Mouse (Mus musculus) bone marrow macrophage, adult 2 months (primary cell): ENCODE measurements at regions not wholly inside any gene's neighbourhood (a gene's known extent, or its start where the extent isn't known, plus 50 kb on each side); places are given as distances from the start of the nearest gene placed in this dataset.

Experiments
- H3K27ac ChIP-seq: 2 replicates; pipeline ENCODE4 v1.5.1; 2012; ENCODE audit warnings: low read depth, low read length; ENCODE audit not compliant: insufficient read depth
- H3K4me1 ChIP-seq: 2 replicates; pipeline ENCODE4 v1.6.1; 2012; ENCODE audit warnings: low read length; ENCODE audit not compliant: control insufficient read depth, insufficient read depth
- H3K4me3 ChIP-seq: 2 replicates; pipeline ENCODE4 v1.5.1; 2012; ENCODE audit warnings: mild to moderate bottlenecking, low read length, moderate library complexity; ENCODE audit not compliant: insufficient read depth
- CTCF ChIP-seq: IDR thresholded peaks from 2 replicates; pipeline ENCODE4 v1.5.1; 2012; ENCODE audit warnings: low read depth, mild to moderate bottlenecking, low read length, moderate library complexity
- POLR2A ChIP-seq: IDR thresholded peaks from 2 replicates; pipeline ENCODE4 v1.6.1; 2012; ENCODE audit warnings: mild to moderate bottlenecking, low read depth, low read length, borderline replicate concordance

GRCm38 (mm10) chr11:25437206-25437605 is 773.4 kb downstream of the 5730522E02Rik start:
- TF ChIP-seq POLR2A: no peak
- TF ChIP-seq CTCF: no peak

GRCm38 (mm10) chr11:25435645-25436044 is 774.9 kb downstream of the 5730522E02Rik start:
- no peaks in the 10 kb centered on the region for H3K4me1 ChIP-seq
- H3K27ac ChIP-seq: no peak overlapping the region
- no peak overlapping the region for H3K4me3 ChIP-seq
- TF ChIP-seq CTCF: no peak

More at GRCm38 (mm10) chr11:25437206-25437605, 773.4 kb downstream of the 5730522E02Rik start:
- Histone ChIP-seq H3K4me3 (no peak overlapping the region), H3K27ac (no peak overlapping the region), H3K4me1 (no peaks in the 10 kb centered on the region)

GRCm38 (mm10) chr11:25423186-25423585 is 787.4 kb downstream of the 5730522E02Rik start:
- Histone ChIP-seq H3K27ac (no peak overlapping the region), H3K4me1 (no peaks in the 10 kb centered on the region), H3K4me3 (no peak overlapping the region)
- TF ChIP-seq POLR2A (no peak), CTCF (no peak)

GRCm38 (mm10) chr11:25421486-25421885 is 789.1 kb downstream of the 5730522E02Rik start:
- H3K4me1 ChIP-seq: no peaks in the 10 kb centered on the region
- H3K27ac ChIP-seq: no peak overlapping the region
- no peak for TF ChIP-seq POLR2A
- TF ChIP-seq CTCF: no peak

GRCm38 (mm10) chr11:25410403-25411090 is 800.0 kb downstream of the 5730522E02Rik start:
- Histone ChIP-seq H3K4me1 (no peaks in the 10 kb centered on the region), H3K4me3 (no peak overlapping the region), H3K27ac (no peak overlapping the region)
- no peak for TF ChIP-seq CTCF
- no peak for TF ChIP-seq POLR2A

More at GRCm38 (mm10) chr11:25421486-25421885, 789.1 kb downstream of the 5730522E02Rik start:
- H3K4me3 ChIP-seq: no peak overlapping the region

GRCm38 (mm10) chr11:25391649-25392048 is 818.9 kb downstream of the 5730522E02Rik start:
- no peaks in the 10 kb centered on the region for H3K4me1 ChIP-seq
- H3K4me3 ChIP-seq: no peak overlapping the region
- no peak overlapping the region for H3K27ac ChIP-seq
- TF ChIP-seq CTCF: no peak
- no peak for TF ChIP-seq POLR2A

- Histone ChIP-seq H3K4me3 (no peak overlapping the region), H3K27ac (no peak overlapping the region), H3K4me1 (no peaks in the 10 kb centered on the region)
- no peak for TF ChIP-seq POLR2A
- TF ChIP-seq CTCF: no peak
Observed at GRCm38 (mm10) chr11:25367111-25367510, 843.5 kb downstream of the 5730522E02Rik start.

GRCm38 (mm10) chr11:25365433-25365832 is 845.1 kb downstream of the 5730522E02Rik start:
- Histone ChIP-seq H3K27ac (no peak overlapping the region), H3K4me3 (no peak overlapping the region), H3K4me1 (no peaks in the 10 kb centered on the region)
- TF ChIP-seq CTCF (no peak), POLR2A (no peak)

- TF ChIP-seq CTCF: no peak
- TF ChIP-seq POLR2A: no peak
- Histone ChIP-seq H3K4me1 (no peaks in the 10 kb centered on the region), H3K27ac (no peak overlapping the region), H3K4me3 (no peak overlapping the region)
Observed at GRCm38 (mm10) chr11:25359723-25360122, 850.8 kb downstream of the 5730522E02Rik start.

GRCm38 (mm10) chr11:25357717-25358411 is 852.7 kb downstream of the 5730522E02Rik start:
- Histone ChIP-seq H3K4me3 (no peak overlapping the region), H3K4me1 (no peaks in the 10 kb centered on the region), H3K27ac (no peak overlapping the region)
- no peak for TF ChIP-seq POLR2A
- no peak for TF ChIP-seq CTCF
